Mouse (Mus musculus): Measurements from ENCODE around the gene Car9. TPM values are rescaled to one million over a fixed set of nuclear protein-coding genes. Genes with fewer than 3 reads are reported as not detected.
A peak's percentile ranks its signal among the peaks of the same experiment; 100 is the strongest.
"Not testable (repeated sequence)": the region's sequence is repeated elsewhere in the genome, so short reads cannot be mapped to it uniquely, and the experiment has no call there.

The Car9 gene
- total RNA-seq, 4 experiments from 2014 or later: 0.65 TPM; not detected in 3

GRCm38 (mm10) chr4:43519956-43520355 lies 13.2 kb downstream of the Car9 start:
- peak; percentile 67 to 87 for DNase-seq (ENCODE audit: low spot score in 2 of 2)

GRCm38 (mm10) chr4:43527880-43528279 lies 21.1 kb downstream of the Car9 start:
- DNase-seq (ENCODE audit: low spot score in 2 of 2): no peak

GRCm38 (mm10) chr4:43528487-43528886 lies 21.7 kb downstream of the Car9 start:
- no peak for DNase-seq (ENCODE audit: low spot score in 2 of 2)

GRCm38 (mm10) chr4:43530081-43530501 lies 23.3 kb downstream of the Car9 start:
- DNase-seq (ENCODE audit: low spot score in 2 of 2): no peak

- DNase-seq (ENCODE audit: low spot score in 2 of 2): peak; percentile 37 to 72
Observed at GRCm38 (mm10) chr4:43530581-43530980, 23.8 kb downstream of the Car9 start.

- DNase-seq (ENCODE audit: low spot score in 2 of 2): no peak
Observed at GRCm38 (mm10) chr4:43533270-43533669, 26.5 kb downstream of the Car9 start.

- no peak for DNase-seq (ENCODE audit: low spot score in 2 of 2)
Observed at GRCm38 (mm10) chr4:43535628-43536027, 28.9 kb downstream of the Car9 start.

- no peak for DNase-seq (ENCODE audit: low spot score in 2 of 2)
Observed at GRCm38 (mm10) chr4:43536031-43536430, 29.3 kb downstream of the Car9 start.

GRCm38 (mm10) chr4:43542044-43542443 lies 35.3 kb downstream of the Car9 start:
- no peak for DNase-seq (ENCODE audit: low spot score in 2 of 2)

- DNase-seq (ENCODE audit: low spot score in 2 of 2): no peak
Observed at GRCm38 (mm10) chr4:43546375-43547047, 39.7 kb downstream of the Car9 start.

GRCm38 (mm10) chr4:43547160-43547559 lies 40.4 kb downstream of the Car9 start:
- no peak for DNase-seq (ENCODE audit: low spot score in 2 of 2)

- DNase-seq (ENCODE audit: low spot score in 2 of 2): no peak
Observed at GRCm38 (mm10) chr4:43549055-43549454, 42.3 kb downstream of the Car9 start.

- not testable (repeated sequence) for DNase-seq (ENCODE audit: low spot score in 2 of 2)
Observed at GRCm38 (mm10) chr4:43551854-43552253, 45.1 kb downstream of the Car9 start.

- no peak for DNase-seq (ENCODE audit: low spot score in 2 of 2)
Observed at GRCm38 (mm10) chr4:43552437-43552836, 45.7 kb downstream of the Car9 start.

- DNase-seq (ENCODE audit: low spot score in 2 of 2): no peak
Observed at GRCm38 (mm10) chr4:43553891-43554290, 47.1 kb downstream of the Car9 start.

- no peak for DNase-seq (ENCODE audit: low spot score in 2 of 2)
Observed at GRCm38 (mm10) chr4:43555926-43556325, 49.2 kb downstream of the Car9 start.

- no peak for DNase-seq (ENCODE audit: low spot score in 2 of 2)
Observed at GRCm38 (mm10) chr4:43558028-43558630, 51.4 kb downstream of the Car9 start.

- no peak for DNase-seq (ENCODE audit: low spot score in 2 of 2)
Observed at GRCm38 (mm10) chr4:43558631-43559356, 52.0 kb downstream of the Car9 start.

- no peak for DNase-seq (ENCODE audit: low spot score in 2 of 2)
Observed at GRCm38 (mm10) chr4:43559519-43560242, 52.9 kb downstream of the Car9 start.

GRCm38 (mm10) chr4:43560243-43560611 lies 53.5 kb downstream of the Car9 start:
- no peak for DNase-seq (ENCODE audit: low spot score in 2 of 2)

GRCm38 (mm10) chr4:43560976-43561375 lies 54.2 kb downstream of the Car9 start:
- no peak for DNase-seq (ENCODE audit: low spot score in 2 of 2)
